ENCODE assay signal across 9 mouse cellular contexts in the genomic region with DNA sequence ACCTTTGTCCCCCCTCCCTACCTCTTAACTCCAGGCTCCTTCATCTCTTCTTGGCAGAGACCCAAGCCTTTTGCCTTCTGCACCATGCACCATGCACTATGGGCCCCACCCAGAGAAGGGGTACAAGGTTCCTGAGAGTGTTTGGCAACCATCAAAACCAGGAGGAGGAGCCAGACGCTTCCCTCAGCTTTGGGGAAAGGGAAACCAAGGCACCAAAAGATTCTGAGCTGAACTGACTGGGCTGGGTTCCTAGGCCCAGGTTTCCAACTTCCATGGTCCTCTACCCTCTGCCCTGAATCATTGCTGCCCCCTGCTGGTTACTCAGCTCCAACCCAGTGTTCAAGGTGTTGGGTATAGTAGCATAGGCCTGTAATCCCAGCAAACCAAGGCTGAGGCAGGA. TPM values are rescaled to one million over a fixed set of nuclear protein-coding genes. Genes with fewer than 3 reads are reported as not detected.
DNase-seq lines count a peak whose midpoint lies in the region; ATAC-seq and TF ChIP-seq lines count a peak whose summit lies in the region.
"Had no signal": no experiment of that assay in that cellular context is flagged by ENCODE, and none has a peak within 500 bp of the region (broad histone marks: within the 10 kb centered on the region; RNA-seq: fewer than 3 reads in every experiment).

No protein-coding gene starts in this region.

- H3K9ac ChIP-seq in liver, embryonic 13.5 days, result no peak overlapping the region

- peak; percentile 67 for ATAC-seq in liver, embryonic 13.5 days (ENCODE audit: low read depth)

- peaks cover 18% of the 10 kb centered on the region for H3K4me1 ChIP-seq in liver, embryonic 13.5 days (replicated peaks)

- DNase-seq in left cerebral cortex, adult 2 months (ENCODE audit: extremely low spot score in 1 of 2, low spot score in 2 of 2), result peak in 1 of 2 experiments; percentile 58
- no peak for DNase-seq in left cerebral cortex, adult 8-10 months (ENCODE audit: low spot score in 2 of 2)
- DNase-seq in MN1 (ENCODE audit: low spot score), result peak; percentile 80
- DNase-seq in brain, adult 2 months (ENCODE audit: low read depth, low spot score), result peak; percentile 77
- peak; percentile 77 to 86 for DNase-seq in heart, postnatal 14 days
- DNase-seq in liver, embryonic 13.5 days, result peak; percentile 69
- peak; percentile 68 for DNase-seq in retina, postnatal 1 day
- DNase-seq in cerebellum, adult 9-10 months, result no peak

- no peak overlapping the region for H3K27ac ChIP-seq in left cerebral cortex, adult 2 months
- H3K27ac ChIP-seq in liver, embryonic 13.5 days, result no peak overlapping the region

- WGBS in liver, embryonic 13.5 days (ENCODE audit: insufficient replicate concordance), result 47% methylated on average over 1 of the region's 1 CpGs

- no peak overlapping the region for H3K4me3 ChIP-seq in left cerebral cortex, adult 2 months
- no peak overlapping the region for H3K4me3 ChIP-seq in liver, embryonic 13.5 days (replicated peaks)

- H3K4me2 ChIP-seq in liver, embryonic 13.5 days, result no peak overlapping the region

- H3K9me3 ChIP-seq in liver, embryonic 13.5 days (replicated peaks), result no peaks in the 10 kb centered on the region

- H3K36me3 ChIP-seq in liver, embryonic 13.5 days, result peaks cover 12% of the 10 kb centered on the region

- peaks cover 3% of the 10 kb centered on the region; the same call in 1 of the 2 replicates for H3K27me3 ChIP-seq in liver, embryonic 13.5 days

- intact Hi-C loops in left cerebral cortex, adult 2 months (cut with DNase I), result no loop called here
- intact Hi-C loops in heart, postnatal 14 days (cut with DNase I), result loop anchor here (2.0 kb wide), 1 partner anchor 42 kb away; no protein-coding TSS in a partner anchor

- peak; percentile 66 for TF ChIP-seq CTCF in left cerebral cortex, adult 2 months (IDR thresholded peaks at IDR 0.05)

RNA-seq across cellular contexts. Expression of gene Cldn15, which starts 4.3 kb away (rescaled TPM):
- under 1 TPM; 0.30 to 0.32 TPM for total RNA-seq in left cerebral cortex, adult 2 months (2021)
- total RNA-seq in left cerebral cortex, adult 8-10 months (2022), result under 1 TPM in 2 of 4 experiments, not detected in 2; 0.23 to 0.25 TPM
- total RNA-seq in heart, postnatal 14 days (2021), result 10 to 100 TPM in 1 of 2 experiments, 1 to 10 TPM in 1; 8.9 to 11.2 TPM
- 2.3 and 3.0 TPM in 2 replicates for polyA plus RNA-seq in liver, embryonic 13.5 days (2015; fragmentation: Nextera tagmentation; extraction: Ambion mirVana)

RNA-seq across cellular contexts. Expression of gene Plod3, which starts 16.1 kb away (rescaled TPM):
- total RNA-seq in left cerebral cortex, adult 2 months (2021), result 10 to 100 TPM; 38.7 to 39.1 TPM
- 10 to 100 TPM; 27.9 to 43.3 (median 34.2) TPM for total RNA-seq in left cerebral cortex, adult 8-10 months (2022)
- 10 to 100 TPM; 40.3 to 42.2 TPM for total RNA-seq in heart, postnatal 14 days (2021)
- 12.8 and 13.7 TPM in 2 replicates for polyA plus RNA-seq in liver, embryonic 13.5 days (2015; fragmentation: Nextera tagmentation; extraction: Ambion mirVana)

RNA-seq across cellular contexts. Expression of gene Znhit1, which starts 17.1 kb away (rescaled TPM):
- total RNA-seq in left cerebral cortex, adult 2 months (2021), result 10 to 100 TPM; 82.0 to 91.0 TPM
- 10 to 100 TPM; 81.9 to 92.7 (median 85.8) TPM for total RNA-seq in left cerebral cortex, adult 8-10 months (2022)
- 10 to 100 TPM; 50.4 to 54.9 TPM for total RNA-seq in heart, postnatal 14 days (2021)
- polyA plus RNA-seq in liver, embryonic 13.5 days (2015; fragmentation: Nextera tagmentation; extraction: Ambion mirVana), result 57.8 and 61.7 TPM in 2 replicates

RNA-seq across cellular contexts. Expression of gene Fis1, which starts 17.6 kb away (rescaled TPM):
- 100 to 1,000 TPM; 256 to 271 TPM for total RNA-seq in left cerebral cortex, adult 2 months (2021)
- total RNA-seq in left cerebral cortex, adult 8-10 months (2022), result 100 to 1,000 TPM; 256 to 283 (median 275) TPM
- total RNA-seq in heart, postnatal 14 days (2021), result 100 to 1,000 TPM; 166 to 167 TPM
- 190 and 196 TPM in 2 replicates for polyA plus RNA-seq in liver, embryonic 13.5 days (2015; fragmentation: Nextera tagmentation; extraction: Ambion mirVana)

RNA-seq across cellular contexts. Expression of gene Vgf, which starts 55.5 kb away (rescaled TPM):
- 100 to 1,000 TPM; 433 to 446 TPM for total RNA-seq in left cerebral cortex, adult 2 months (2021)
- 100 to 1,000 TPM; 243 to 291 (median 262) TPM for total RNA-seq in left cerebral cortex, adult 8-10 months (2022)
- total RNA-seq in heart, postnatal 14 days (2021), result not detected
- polyA plus RNA-seq in liver, embryonic 13.5 days (2015; fragmentation: Nextera tagmentation; extraction: Ambion mirVana), result not detected in 2 replicates
- total RNA-seq: gastrocnemius, adult 8-10 months had no signal

Comparison
In these comparisons a context has a peak if more than half of its experiments do, and no peak if none do; other contexts are left out.
1. DNase-seq: peak in MN1 (single experiment), brain, adult 2 months (single experiment), heart, postnatal 14 days (2 of 2), liver, embryonic 13.5 days (single experiment) and retina, postnatal 1 day (single experiment); none in left cerebral cortex, adult 8-10 months (0 of 2) and cerebellum, adult 9-10 months (single experiment).
2. RNA of gene Cldn15, which starts 4.3 kb away (total RNA-seq): 8.9 to 11.2 TPM in heart, postnatal 14 days; 0.30 to 0.32 TPM in left cerebral cortex, adult 2 months and 0.23 to 0.25 TPM in left cerebral cortex, adult 8-10 months; every median in the first group is over 4 times any median in the second.